Mouse (Mus musculus) yolk sac, embryonic 10.5 days (tissue): ENCODE measurements around the gene Akap14.

Experiments
- DNase-seq: peaks from one replicate; pipeline ENCODE4 v3.0.0-alpha.2; 2017; ENCODE audit warnings: low spot score

Akap14 gene

GRCm38 (mm10) chrX:37103826-37104225, 64.8 kb downstream of the Akap14 start:
- no peak for DNase-seq
